Comparison of ENCODE assay signal across 9 mouse cellular contexts in the genomic region with DNA sequence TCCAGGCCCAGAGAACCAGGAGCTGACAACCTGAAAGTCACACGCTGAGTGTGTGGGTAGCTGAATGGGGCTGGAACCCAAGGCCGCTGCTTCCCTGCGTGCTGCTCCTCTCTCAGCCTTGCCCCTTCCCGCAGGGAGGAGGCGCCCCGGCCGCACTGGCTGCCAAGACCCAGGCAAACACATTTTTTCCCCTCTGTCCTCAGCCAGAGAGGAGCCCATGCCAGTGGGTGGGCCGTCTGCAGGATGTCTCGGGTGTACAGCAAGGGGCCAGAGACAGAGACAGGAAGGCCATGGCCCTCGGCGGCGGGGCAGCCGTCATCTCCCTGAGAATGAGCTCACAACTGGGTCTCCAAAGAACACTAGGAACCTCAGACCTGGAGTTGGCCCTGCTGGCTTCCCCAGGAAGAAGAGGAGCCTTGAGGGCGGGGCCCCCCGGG. TPM values are rescaled to one million over a fixed set of nuclear protein-coding genes. Genes with fewer than 3 reads are reported as not detected.
DNase-seq lines count a peak whose midpoint lies in the region; ATAC-seq lines count a peak whose summit lies in the region.
"Had no signal": no experiment of that assay in that cellular context is flagged by ENCODE, and none has a peak within 500 bp of the region (broad histone marks: within the 10 kb centered on the region; RNA-seq: fewer than 3 reads in every experiment).

No protein-coding gene starts in this region.

- H3K27me3 ChIP-seq in midbrain, embryonic 10.5 days (ENCODE audit: low read depth, poor library complexity, severe bottlenecking), result peaks cover 48% of the 10 kb centered on the region
- peaks cover 18% of the 10 kb centered on the region for H3K27me3 ChIP-seq in midbrain, embryonic 15.5 days (replicated peaks)
- H3K27me3 ChIP-seq: CH12.LX had no signal

- H3K27ac ChIP-seq in midbrain, embryonic 10.5 days (replicated peaks), result peak overlapping the region; percentile 55; the same call in 1 of the 2 replicates
- H3K27ac ChIP-seq in midbrain, embryonic 15.5 days, result no peak overlapping the region

- H3K4me2 ChIP-seq in midbrain, embryonic 15.5 days, result no peak overlapping the region

- H3K4me1 ChIP-seq in midbrain, embryonic 10.5 days, result peaks cover 43% of the 10 kb centered on the region
- peaks cover 9% of the 10 kb centered on the region for H3K4me1 ChIP-seq in midbrain, embryonic 15.5 days

- peak overlapping the region; percentile 9; the same call in 1 of the 2 replicates for H3K4me3 ChIP-seq in midbrain, embryonic 10.5 days
- no peak overlapping the region for H3K4me3 ChIP-seq in midbrain, embryonic 15.5 days

- H3K9me3 ChIP-seq in midbrain, embryonic 10.5 days (replicated peaks), result no peaks in the 10 kb centered on the region
- no peaks in the 10 kb centered on the region for H3K9me3 ChIP-seq in midbrain, embryonic 15.5 days

- no peak for DNase-seq in midbrain, embryonic 10.5 days (ENCODE audit: low spot score)
- DNase-seq in heart, adult 9 months (ENCODE audit: low spot score in 2 of 2), result peak; percentile 73 to 81
- peak; percentile 66 for DNase-seq in kidney, postnatal 10 days
- peak; percentile 58 for DNase-seq in skeletal muscle tissue, adult 2 months (ENCODE audit: low read depth, low spot score)
- no peak for DNase-seq in left cerebral cortex, adult 11 months (ENCODE audit: low spot score)
- no peak for DNase-seq in spleen, postnatal 10 days (ENCODE audit: low spot score in 2 of 2)

- 28% methylated on average over 15 of the region's 15 CpGs for WGBS in midbrain, embryonic 10.5 days
- WGBS in midbrain, embryonic 15.5 days, result 33% methylated on average over 15 of the region's 15 CpGs

- no peak for ATAC-seq in midbrain, embryonic 15.5 days (replicated peaks)
- no peak for ATAC-seq in megakaryocyte-erythroid progenitor cell, adult 5-6 weeks (replicated peaks; ENCODE audit: low FRiP score, low TSS enrichment, poor library complexity, severe bottlenecking)

- H3K36me3 ChIP-seq in midbrain, embryonic 10.5 days, result no peaks in the 10 kb centered on the region
- H3K36me3 ChIP-seq in midbrain, embryonic 15.5 days (replicated peaks), result no peaks in the 10 kb centered on the region

- no peak overlapping the region for H3K9ac ChIP-seq in midbrain, embryonic 15.5 days

RNA-seq across cellular contexts. Expression of a gene that starts 4.9 kb away (rescaled TPM):
- polyA plus RNA-seq in midbrain, embryonic 10.5 days (2016; fragmentation: Nextera tagmentation; extraction: Ambion mirVana), result 1.3 TPM in 2 replicates
- polyA plus RNA-seq in midbrain, embryonic 15.5 days (2015; fragmentation: Nextera tagmentation; extraction: Ambion mirVana), result 0.80 and 1.0 TPM in 2 replicates
- 2.7 TPM in 1 of 2 replicates, not detected in the other for total RNA-seq in megakaryocyte-erythroid progenitor cell, adult 5-6 weeks (2014; fragmentation: Nextera tagmentation)
- total RNA-seq in megakaryocyte-erythroid progenitor cell, adult 5-6 weeks (2017), result 6.7 and 8.8 TPM in 2 replicates

RNA-seq across cellular contexts. Expression of a gene that starts 23.2 kb away (rescaled TPM):
- 20.4 and 26.8 TPM in 2 replicates for polyA plus RNA-seq in midbrain, embryonic 10.5 days (2016; fragmentation: Nextera tagmentation; extraction: Ambion mirVana)
- polyA plus RNA-seq in midbrain, embryonic 15.5 days (2015; fragmentation: Nextera tagmentation; extraction: Ambion mirVana), result 29.2 and 37.1 TPM in 2 replicates
- 26.7 and 34.4 TPM in 2 replicates for total RNA-seq in megakaryocyte-erythroid progenitor cell, adult 5-6 weeks (2014; fragmentation: Nextera tagmentation)
- 8.0 and 12.4 TPM in 2 replicates for total RNA-seq in megakaryocyte-erythroid progenitor cell, adult 5-6 weeks (2017)

RNA-seq across cellular contexts. Expression of a gene that starts 52.0 kb away (rescaled TPM):
- polyA plus RNA-seq in midbrain, embryonic 10.5 days (2016; fragmentation: Nextera tagmentation; extraction: Ambion mirVana), result 56.3 and 58.7 TPM in 2 replicates
- 47.9 and 54.9 TPM in 2 replicates for polyA plus RNA-seq in midbrain, embryonic 15.5 days (2015; fragmentation: Nextera tagmentation; extraction: Ambion mirVana)
- 8.3 and 9.2 TPM in 2 replicates for total RNA-seq in megakaryocyte-erythroid progenitor cell, adult 5-6 weeks (2014; fragmentation: Nextera tagmentation)
- total RNA-seq in megakaryocyte-erythroid progenitor cell, adult 5-6 weeks (2017), result 1.8 and 5.0 TPM in 2 replicates

Comparison
In these comparisons a context has a peak if more than half of its experiments do, and no peak if none do; other contexts are left out.
1. DNase-seq: peak in heart, adult 9 months (2 of 2), kidney, postnatal 10 days (single experiment) and skeletal muscle tissue, adult 2 months (single experiment); none in midbrain, embryonic 10.5 days (single experiment), left cerebral cortex, adult 11 months (single experiment) and spleen, postnatal 10 days (0 of 2).